Mouse (Mus musculus) stomach, postnatal 0 days (tissue): ENCODE data around the gene Ctbp2.

Experiments
- CTCF ChIP-seq: IDR thresholded peaks from 2 replicates; pipeline ENCODE4 v1.5.1; 2016; ENCODE audit warnings: antibody characterized with exemption, low read depth, mild to moderate bottlenecking, moderate library complexity
- EP300 ChIP-seq: optimal IDR thresholded peaks from 2 replicates; pipeline ENCODE3; 2016; ENCODE audit warnings: antibody characterized with exemption

GRCm38 (mm10) chr7:133121661-133122378 lies 2.3 kb downstream of the Ctbp2 start:
- TF ChIP-seq CTCF (0 out of 2 replicates have a peak, but pooled peaks have one; percentile 2), EP300 (no peak)
